ENCODE assay signal across 8 mouse cellular contexts in genomic region chrX:144318164-144318979, GRCm38 (mm10). TPM values are rescaled to one million over a fixed set of nuclear protein-coding genes. Genes with fewer than 3 reads are reported as not detected.
DNase-seq lines count a peak whose midpoint lies in the region; ATAC-seq and TF ChIP-seq lines count a peak whose summit lies in the region.

No protein-coding gene starts in this region.

- peak overlapping the region; percentile 59 for H3K9ac ChIP-seq in forebrain, embryonic 15.5 days (replicated peaks)
- H3K9ac ChIP-seq in lung, embryonic 15.5 days: peak overlapping the region; percentile 60

- no peaks in the 10 kb centered on the region for H3K36me3 ChIP-seq in forebrain, embryonic 15.5 days
- H3K36me3 ChIP-seq in lung, embryonic 15.5 days: no peaks in the 10 kb centered on the region

- H3K27me3 ChIP-seq in forebrain, embryonic 15.5 days: no peaks in the 10 kb centered on the region
- no peaks in the 10 kb centered on the region for H3K27me3 ChIP-seq in lung, embryonic 15.5 days

- 18% methylated on average over 44 of the region's 53 CpGs for WGBS in forebrain, embryonic 15.5 days
- 20% methylated on average over 45 of the region's 53 CpGs for WGBS in lung, embryonic 15.5 days

- peak in 1 of 2 experiments; percentile 21 for DNase-seq in left cerebral cortex, adult 2 months (ENCODE audit: extremely low spot score in 1 of 2, low spot score in 2 of 2)
- DNase-seq in left cerebral cortex, postnatal 25 days (ENCODE audit: low spot score in 2 of 2): no peak
- peak; percentile 46 for DNase-seq in induced T-regulatory cell, adult 2 months (ENCODE audit: low read depth)
- peak; percentile 31 for DNase-seq in thymus, postnatal 25 days

- H3K9me3 ChIP-seq in forebrain, embryonic 15.5 days: no peaks in the 10 kb centered on the region
- H3K9me3 ChIP-seq in lung, embryonic 15.5 days: no peaks in the 10 kb centered on the region

- TF ChIP-seq CTCF in left cerebral cortex, adult 2 months (IDR thresholded peaks at IDR 0.05): no peak

- peak overlapping the region; percentile 56 for H3K4me3 ChIP-seq in left cerebral cortex, adult 2 months
- H3K4me3 ChIP-seq in brown adipose tissue, adult 24 weeks (ENCODE audit: insufficient read depth, low read depth, low read length): peak overlapping the region; percentile 86
- H3K4me3 ChIP-seq in forebrain, embryonic 15.5 days: peak overlapping the region; percentile 57
- H3K4me3 ChIP-seq in lung, embryonic 15.5 days: peak overlapping the region; percentile 64

- intact Hi-C loops in left cerebral cortex, adult 2 months (cut with DNase I): loop anchor here (5.0 kb wide), 1 partner anchor 331 kb away; no protein-coding TSS in a partner anchor
- intact Hi-C loops in left cerebral cortex, postnatal 25 days (cut with DNase I): no loop called here

- H3K4me1 ChIP-seq in brown adipose tissue, adult 24 weeks (ENCODE audit: control insufficient read depth, insufficient read depth, insufficient read length, low read length): no peaks in the 10 kb centered on the region
- H3K4me1 ChIP-seq in forebrain, embryonic 15.5 days: peaks cover 9% of the 10 kb centered on the region; the same call in 1 of the 2 replicates
- H3K4me1 ChIP-seq in lung, embryonic 15.5 days: no peaks in the 10 kb centered on the region

- H3K4me2 ChIP-seq in forebrain, embryonic 15.5 days (replicated peaks): peak overlapping the region; percentile 85
- peak overlapping the region; percentile 81 for H3K4me2 ChIP-seq in lung, embryonic 15.5 days

- H3K27ac ChIP-seq in left cerebral cortex, adult 2 months: no peak overlapping the region
- H3K27ac ChIP-seq in brown adipose tissue, adult 24 weeks (replicated peaks; ENCODE audit: low read depth, low read length): no peak overlapping the region
- H3K27ac ChIP-seq in forebrain, embryonic 15.5 days (replicated peaks): peak overlapping the region; percentile 62
- H3K27ac ChIP-seq in lung, embryonic 15.5 days: peak overlapping the region; percentile 74

- ATAC-seq in forebrain, embryonic 15.5 days (replicated peaks): peak; percentile 87
- ATAC-seq in lung, embryonic 15.5 days (ENCODE audit: borderline replicate concordance, extremely low read depth, low FRiP score, low TSS enrichment): peak; percentile 72
- peak; percentile 48; the same call in 1 of the 2 replicates for ATAC-seq in neutrophil, adult 5-6 weeks (ENCODE audit: extremely low read depth, insufficient number of reproducible peaks, low FRiP score, poor library complexity, severe bottlenecking)

RNA-seq across cellular contexts. Expression of gene Alg13, which starts 0.8 kb away (rescaled TPM):
- 10 to 100 TPM; 10.9 to 13.8 TPM for total RNA-seq in left cerebral cortex, adult 2 months (2021)
- total RNA-seq in left cerebral cortex, postnatal 25 days (2021): 10 to 100 TPM; 11.2 to 19.2 TPM
- polyA plus RNA-seq in brown adipose tissue, adult 24 weeks (2012; ENCODE audit: insufficient read depth, insufficient read length, missing spikeins): 13.4 and 15.8 TPM in 2 replicates
- 15.6 and 18.3 TPM in 2 replicates for polyA plus RNA-seq in forebrain, embryonic 15.5 days (2015; fragmentation: Nextera tagmentation; extraction: Ambion mirVana)
- 17.2 and 21.3 TPM in 2 replicates for polyA plus RNA-seq in lung, embryonic 15.5 days (2015; fragmentation: Nextera tagmentation; extraction: Ambion mirVana)
- 5.0 and 8.6 TPM in 2 replicates for total RNA-seq in neutrophil, adult 5-6 weeks (2017)

Comparison
In these comparisons a context has a peak if more than half of its experiments do, and no peak if none do; other contexts are left out.
1. DNase-seq: peak in induced T-regulatory cell, adult 2 months (single experiment) and thymus, postnatal 25 days (single experiment); none in left cerebral cortex, postnatal 25 days (0 of 2).
2. H3K27ac ChIP-seq: peak in forebrain, embryonic 15.5 days (single experiment) and lung, embryonic 15.5 days (single experiment); none in left cerebral cortex, adult 2 months (single experiment) and brown adipose tissue, adult 24 weeks (single experiment).
3. Peak in every context shown above with its lines, with median percentiles within 50 percentile points of each other: H3K4me3 ChIP-seq and ATAC-seq.